Mouse (Mus musculus) kidney, postnatal 36 days (tissue): ENCODE results near the gene Cckbr.
A peak's percentile ranks its signal among the peaks of the same experiment; 100 is the strongest.

Experiments used
- DNase-seq, 2 experiments: peaks; one replicate each; pipeline ENCODE4 v3.0.0; 2021 to 2022; ENCODE audit warnings: mixed read lengths in 2 of 2

Cckbr gene

DNA sequence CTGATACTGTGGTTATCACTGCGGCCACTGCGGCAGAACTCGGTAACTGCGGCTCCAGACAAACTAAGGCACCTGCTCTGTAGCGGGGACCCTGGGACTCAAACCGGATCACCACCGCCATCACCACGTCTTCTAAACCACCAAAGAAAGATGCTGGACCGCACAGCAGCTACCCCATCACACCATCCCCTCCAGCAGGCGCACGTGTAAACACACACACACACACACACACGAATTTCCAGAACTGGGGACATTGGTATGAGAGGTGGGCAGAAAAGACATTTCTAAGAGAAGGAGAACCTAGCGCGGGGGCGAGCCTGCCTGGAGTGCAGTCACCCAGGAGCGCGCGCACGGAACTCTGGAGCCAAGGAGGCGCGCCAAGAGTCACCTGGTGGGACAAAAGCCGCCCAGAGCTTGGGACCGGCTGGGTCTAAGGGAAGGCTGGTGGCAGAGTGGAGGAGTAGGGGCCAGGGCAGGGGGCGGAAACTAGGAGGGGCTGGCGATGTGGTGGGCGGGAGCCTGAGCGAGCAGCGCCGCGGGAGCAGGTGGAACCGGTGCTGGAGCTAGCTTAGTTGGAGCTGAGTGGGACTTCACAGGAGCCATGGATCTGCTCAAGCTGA, at the start of gene Cckbr:
Gene Cckbr (plus strand): TSS at position 308 of the 620 bp plus-strand sequence.
- DNase-seq, result no peak

- DNase-seq, result no peak
Observed at GRCm38 (mm10) chr7:105380329-105380728, 45.2 kb upstream of the Cckbr start.

- DNase-seq, result no peak
Observed at GRCm38 (mm10) chr7:105387696-105388095, 37.8 kb upstream of the Cckbr start.

DNA sequence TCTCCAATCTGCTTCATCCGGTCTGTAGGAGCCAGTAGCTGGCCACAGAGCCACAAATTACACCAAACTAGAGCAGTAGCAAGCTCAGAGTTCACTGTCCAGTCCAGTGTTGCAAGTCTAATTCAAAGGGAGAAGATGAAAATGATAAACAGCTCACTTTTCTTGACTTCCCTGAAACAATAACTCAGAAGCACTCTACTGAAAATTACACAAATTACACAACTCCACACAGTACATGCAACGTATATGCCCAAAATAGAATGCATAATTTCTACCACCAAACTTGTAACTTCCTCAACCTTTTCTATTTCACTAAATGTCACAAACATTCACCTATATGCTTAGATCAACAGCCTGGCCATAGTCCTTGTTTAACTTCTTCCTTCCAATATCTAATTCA, 35.3 kb upstream of the Cckbr start:
- no peak for DNase-seq

GRCm38 (mm10) chr7:105394606-105395005, 30.9 kb upstream of the Cckbr start:
- DNase-seq, result no peak

- DNase-seq, result peak in 1 of 2 experiments; percentile 7
Observed at GRCm38 (mm10) chr7:105395131-105395820, 30.3 kb upstream of the Cckbr start.

DNA sequence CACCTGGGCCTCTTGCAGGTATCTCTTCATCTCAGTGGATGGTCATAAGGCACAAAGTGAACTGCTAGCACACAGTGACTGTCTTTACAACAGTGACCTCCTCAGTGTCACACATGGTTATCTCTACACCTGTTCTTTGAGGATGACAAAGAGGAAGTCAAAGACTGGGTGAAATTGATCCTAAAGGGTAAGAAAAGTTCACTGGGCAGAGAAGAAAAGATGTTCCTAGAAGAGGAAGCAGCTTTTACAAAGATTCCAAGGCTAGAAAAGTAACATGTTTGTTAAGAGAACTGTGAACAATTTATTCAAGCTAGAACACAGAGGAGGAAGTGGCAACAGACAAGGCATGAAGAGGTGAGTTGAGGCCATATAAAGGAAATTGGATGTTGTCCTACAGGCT, 29.4 kb upstream of the Cckbr start:
- no peak for DNase-seq

DNA sequence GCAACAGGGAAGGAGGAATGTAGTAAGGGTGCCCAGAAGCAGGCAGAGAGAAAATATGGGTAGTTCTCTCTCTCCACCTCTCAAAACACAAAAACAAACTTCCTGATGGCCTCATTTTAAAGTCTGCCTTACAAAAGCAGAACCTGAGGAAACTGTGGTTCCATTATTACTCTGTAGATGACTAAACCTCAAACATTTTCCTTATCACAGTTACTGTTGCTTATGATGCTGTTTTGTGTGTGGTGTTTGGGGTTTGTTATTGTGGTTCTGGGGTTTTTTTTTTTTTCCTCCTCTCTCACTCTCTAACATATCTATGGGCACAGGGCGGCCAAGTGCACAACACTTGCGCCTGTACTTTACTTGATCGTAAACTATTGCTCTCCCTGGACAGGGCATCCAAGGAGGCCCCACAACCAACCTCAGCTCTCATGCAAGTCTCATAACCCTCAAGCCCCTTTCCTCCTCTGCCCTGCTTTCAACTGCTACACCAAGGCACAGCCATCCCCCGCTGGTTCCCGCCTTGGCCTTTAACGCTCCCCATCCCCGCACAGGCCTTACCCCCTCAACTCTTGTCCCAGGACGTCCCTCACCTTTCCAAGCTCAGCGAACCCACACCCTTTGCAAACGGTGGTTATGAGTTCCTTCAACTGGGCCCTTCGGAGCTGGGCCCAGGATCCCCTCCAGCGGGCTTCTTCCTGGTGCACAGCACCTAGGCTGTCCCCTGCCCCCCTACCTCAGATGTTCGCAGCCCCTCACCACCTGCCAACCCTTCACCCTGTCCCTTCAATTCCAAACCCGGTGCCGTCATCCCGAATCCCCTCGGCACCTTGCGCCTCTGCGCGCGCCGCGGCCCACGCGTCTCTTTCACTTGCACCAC, 26.2 kb upstream of the Cckbr start:
- peak in 1 of 2 experiments; percentile 6 for DNase-seq

DNA sequence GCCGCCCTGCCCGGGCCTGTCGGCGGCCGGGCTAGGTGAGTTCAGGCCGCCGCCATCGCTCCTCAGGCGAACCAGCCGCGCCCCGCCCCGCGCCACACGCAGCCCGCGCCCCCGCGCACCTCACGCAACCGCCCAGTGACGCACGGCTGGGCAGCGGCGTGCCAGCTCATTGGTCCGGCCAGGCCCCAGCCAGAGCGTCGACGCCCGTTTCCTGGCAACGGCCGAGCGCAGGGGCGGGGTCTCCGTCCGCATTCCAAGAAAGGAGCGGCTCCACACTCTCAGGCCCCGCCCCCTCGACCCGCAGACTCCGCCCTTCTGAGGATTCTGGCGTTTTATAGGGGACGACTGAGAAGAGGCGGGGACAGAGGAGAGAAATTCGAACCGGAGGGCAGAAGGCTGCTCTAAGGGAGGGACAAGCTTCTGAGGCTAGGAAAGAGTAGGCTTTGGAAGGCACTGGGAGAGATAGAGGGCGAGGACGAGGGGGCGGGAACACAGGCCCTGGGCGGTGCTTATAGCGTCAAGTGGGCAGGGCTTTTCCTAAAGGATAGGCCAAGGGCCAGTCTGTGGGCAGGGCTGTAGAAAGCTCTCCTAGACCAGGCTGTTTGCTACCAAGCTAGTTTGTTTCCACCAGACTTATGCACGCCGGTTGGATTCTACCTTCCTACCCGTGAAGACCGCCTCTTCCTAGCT, 25.5 kb upstream of the Cckbr start, which contains the start of gene Fam160a2:
Gene Fam160a2 (minus strand): TSS at position 120 of the 690 bp plus-strand sequence.
- DNase-seq, result peak; percentile 100

DNA sequence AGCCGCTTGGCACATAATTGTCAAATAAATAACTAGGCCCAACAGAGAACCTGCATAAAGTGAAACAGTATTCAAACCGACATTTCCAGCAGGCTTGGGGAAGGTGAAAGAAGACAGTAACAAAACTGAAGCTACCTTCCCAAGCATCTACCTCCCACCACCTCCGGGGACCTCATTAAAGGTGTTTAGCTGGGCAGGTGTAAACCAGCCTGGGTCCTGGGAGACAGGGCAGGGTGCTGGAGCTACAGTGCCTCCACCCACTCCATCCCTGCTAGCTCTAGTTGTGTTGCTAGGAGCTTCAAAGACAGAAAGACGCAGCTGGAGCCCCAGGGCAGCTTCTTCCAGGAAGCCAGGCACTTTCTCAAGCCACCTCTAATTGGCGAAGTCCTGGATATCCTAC, 21.3 kb upstream of the Cckbr start, which contains the start of gene Cnga4:
Gene Cnga4 (plus strand): TSS at position 301 of the 400 bp plus-strand sequence.
- DNase-seq, result no peak

DNA sequence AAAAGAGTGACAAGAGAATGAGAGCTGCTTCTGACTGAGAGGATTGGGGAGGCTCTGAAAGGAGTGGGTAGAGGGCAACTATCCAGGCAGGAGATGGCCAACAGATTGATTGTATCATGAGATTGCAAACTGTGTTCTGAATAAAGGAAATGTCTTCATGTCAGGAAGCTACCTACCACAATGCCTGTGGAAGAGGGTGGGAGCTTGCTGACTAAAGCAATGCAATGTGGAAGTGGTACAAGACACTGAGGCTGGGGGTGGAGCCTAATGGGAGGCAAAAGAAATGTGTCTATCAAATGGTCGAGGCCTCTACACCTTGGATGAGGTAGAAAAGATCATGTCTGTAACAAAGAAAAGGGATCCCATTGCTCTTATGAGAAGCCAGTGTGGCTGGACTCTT, 19.2 kb upstream of the Cckbr start:
- DNase-seq, result no peak

DNA sequence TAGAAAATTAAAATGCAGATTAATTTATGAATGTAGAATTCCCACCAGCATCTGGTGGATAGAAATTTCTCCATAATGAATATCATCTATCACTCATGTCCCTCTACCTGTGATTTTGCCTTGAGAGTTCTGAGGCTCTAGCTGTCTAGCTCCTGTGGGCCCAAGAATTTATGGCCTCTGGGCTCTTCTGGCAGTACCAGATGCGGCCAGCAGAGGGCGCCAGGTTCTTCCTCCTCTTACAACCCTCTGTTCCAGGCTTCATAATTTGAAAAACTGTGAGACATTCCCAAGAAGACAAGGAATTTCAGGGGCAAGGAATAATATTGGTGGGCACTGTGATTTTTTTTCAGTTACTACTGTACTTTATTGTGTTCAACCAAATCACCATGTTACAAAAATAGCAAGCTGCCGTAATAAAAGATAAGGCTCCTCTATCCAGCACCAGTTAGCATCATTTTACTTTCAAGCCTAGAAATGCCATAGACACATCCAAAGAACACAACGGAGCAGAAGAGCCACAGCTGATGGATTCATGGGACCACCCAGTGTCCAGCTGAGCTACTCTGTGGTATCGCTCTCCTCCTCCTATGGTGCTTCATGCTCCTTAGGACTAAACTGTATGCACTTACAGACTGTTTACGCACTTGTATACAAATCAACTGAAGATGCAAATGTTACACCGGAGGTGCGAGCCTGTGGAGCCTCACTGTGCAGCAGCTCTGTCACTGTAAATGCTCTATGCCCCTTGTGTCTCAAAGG, 13.5 kb upstream of the Cckbr start:
- peak; percentile 78 to 91 for DNase-seq

DNA sequence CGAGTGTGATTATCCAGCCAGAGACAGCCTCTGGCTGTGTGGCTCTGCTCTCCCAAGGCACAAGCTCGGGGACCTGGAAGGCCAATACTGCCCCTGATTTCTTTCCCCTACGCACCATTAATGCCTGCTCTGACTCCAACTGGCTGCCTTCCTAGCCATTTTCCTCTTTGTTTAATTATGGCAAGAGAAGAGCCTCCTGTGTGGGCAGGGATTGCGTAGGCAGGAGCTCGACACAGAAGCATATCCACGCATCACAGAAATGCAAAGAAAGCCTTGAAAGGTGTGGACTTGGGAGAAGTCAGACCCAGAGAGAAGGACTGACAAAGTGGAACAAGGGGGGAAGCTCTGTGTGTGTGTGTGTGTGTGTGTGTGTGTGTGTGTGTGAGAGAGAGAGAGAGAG, 11.1 kb upstream of the Cckbr start:
- DNase-seq, result no peak

- no peak for DNase-seq
Observed at GRCm38 (mm10) chr7:105416529-105416928, 9.0 kb upstream of the Cckbr start.

DNA sequence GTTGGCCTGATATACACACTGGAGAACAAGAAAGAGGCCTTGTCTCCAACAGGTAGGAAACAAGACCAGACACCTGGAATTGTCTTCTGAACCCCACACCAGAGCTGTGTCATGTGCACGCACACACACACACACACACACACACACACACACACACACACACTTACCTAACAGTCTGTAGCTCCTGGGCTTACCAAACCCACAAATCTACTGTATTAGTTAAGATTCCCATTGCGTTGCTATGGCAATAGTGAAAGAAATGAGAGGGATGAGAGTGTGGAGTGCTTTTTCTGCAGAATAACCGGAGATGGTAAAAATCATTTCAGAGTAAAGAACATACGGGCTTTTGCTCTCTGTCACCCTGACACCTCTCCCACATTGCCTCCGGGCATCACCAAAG, 7.4 kb upstream of the Cckbr start:
- no peak for DNase-seq

DNA sequence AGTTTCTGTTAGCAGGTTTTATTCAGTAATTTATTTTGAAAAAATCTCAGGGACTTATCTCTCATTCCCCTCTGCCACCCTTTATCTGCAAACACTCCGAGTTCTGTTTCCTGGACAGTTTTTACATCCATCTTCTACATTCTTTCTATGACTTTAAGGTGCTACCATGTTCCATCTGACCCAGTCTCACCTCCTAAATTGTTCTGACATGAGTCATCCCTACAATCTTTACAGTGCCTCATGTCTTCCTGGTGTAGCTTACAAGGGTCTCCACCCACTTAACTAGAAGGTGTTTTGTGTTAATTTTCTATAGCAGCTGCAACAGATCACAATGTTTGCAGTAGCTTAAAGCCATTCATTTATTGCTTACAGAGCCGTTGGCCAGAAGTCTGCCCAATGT, 4.6 kb upstream of the Cckbr start:
- DNase-seq, result no peak

- no peak for DNase-seq
Observed at GRCm38 (mm10) chr7:105424368-105424767, 1.2 kb upstream of the Cckbr start.

GRCm38 (mm10) chr7:105426051-105426450, 520 bp downstream of the Cckbr start:
- no peak for DNase-seq

DNA sequence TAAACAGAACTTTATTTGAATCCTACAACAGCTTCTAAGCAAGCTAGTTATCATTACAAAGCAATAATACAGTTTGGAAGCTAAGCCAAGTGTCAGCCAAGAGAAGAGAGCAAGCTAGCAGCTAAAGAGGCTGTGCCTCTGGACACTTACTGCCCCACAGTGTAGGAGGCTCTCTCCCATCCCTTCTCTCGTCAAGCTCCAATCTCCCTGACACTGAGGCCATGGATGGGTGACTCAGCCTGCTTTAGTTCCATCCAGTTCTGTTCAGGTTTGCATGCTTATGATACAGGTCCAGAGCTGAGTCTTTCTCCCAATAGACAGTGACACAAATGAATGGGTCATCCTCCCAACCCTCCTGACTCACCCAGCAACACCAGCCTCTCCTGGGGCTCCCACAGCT, 6.5 kb downstream of the Cckbr start:
- no peak for DNase-seq

DNA sequence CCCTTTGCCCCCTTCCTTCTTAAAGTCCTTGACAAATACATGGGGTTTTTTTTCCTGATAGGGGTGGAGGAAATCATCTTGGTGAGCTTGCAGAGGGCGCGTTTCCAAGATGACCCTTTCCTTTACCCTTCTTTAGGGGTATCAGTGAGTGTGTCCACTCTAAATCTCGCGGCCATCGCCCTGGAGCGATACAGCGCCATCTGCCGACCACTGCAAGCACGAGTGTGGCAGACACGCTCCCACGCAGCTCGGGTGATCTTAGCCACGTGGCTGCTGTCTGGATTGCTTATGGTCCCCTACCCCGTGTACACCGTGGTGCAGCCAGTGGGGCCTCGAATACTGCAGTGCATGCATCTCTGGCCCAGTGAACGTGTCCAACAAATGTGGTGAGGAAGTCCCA, 8.3 kb downstream of the Cckbr start:
- DNase-seq, result no peak

DNA sequence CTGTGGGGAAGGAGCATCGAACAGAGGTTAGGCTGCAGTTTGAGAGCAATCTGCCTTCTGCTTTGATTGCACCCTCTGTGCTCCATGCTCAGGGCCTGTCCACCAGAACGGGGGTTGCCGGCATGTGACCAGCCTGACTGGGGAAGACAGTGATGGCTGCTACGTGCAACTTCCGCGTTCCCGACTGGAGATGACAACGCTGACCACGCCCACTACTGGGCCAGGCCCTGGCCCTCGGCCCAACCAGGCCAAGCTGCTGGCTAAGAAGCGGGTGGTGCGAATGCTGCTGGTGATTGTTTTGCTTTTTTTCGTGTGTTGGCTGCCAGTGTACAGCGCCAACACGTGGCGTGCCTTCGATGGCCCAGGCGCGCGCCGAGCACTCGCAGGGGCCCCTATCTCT, 9.3 kb downstream of the Cckbr start:
- DNase-seq, result no peak
